24 mouse cellular contexts compared by ENCODE assay signal in genomic region chr1:152841057-152841456, GRCm38 (mm10).
"Had no signal": no experiment of that assay in that cellular context is flagged by ENCODE, and none has a peak within 500 bp of the region (broad histone marks: within the 10 kb centered on the region; RNA-seq: fewer than 3 reads in every experiment).

No protein-coding gene starts in this region.

- H3K9ac ChIP-seq: heart, embryonic 12.5 days; hindbrain, embryonic 13.5 days; hindbrain, embryonic 15.5 days; limb, embryonic 13.5 days; limb, embryonic 15.5 days; liver, embryonic 12.5 days; liver, embryonic 14.5 days had no signal

- H3K4me3 ChIP-seq: gastrocnemius, adult 2 months; heart, embryonic 10.5 days; heart, embryonic 12.5 days; hindbrain, embryonic 13.5 days; hindbrain, embryonic 15.5 days; limb, embryonic 13.5 days; limb, embryonic 15.5 days; liver, embryonic 12.5 days had no signal

- H3K4me1 ChIP-seq: heart, embryonic 10.5 days; hindbrain, embryonic 13.5 days; hindbrain, embryonic 15.5 days; limb, embryonic 15.5 days; liver, embryonic 12.5 days had no signal

- H3K27me3 ChIP-seq: heart, embryonic 12.5 days; hindbrain, embryonic 13.5 days; hindbrain, embryonic 15.5 days; limb, embryonic 13.5 days; limb, embryonic 15.5 days; liver, embryonic 12.5 days had no signal

- ATAC-seq: hindbrain, postnatal 0 days; intestine, postnatal 0 days; liver, embryonic 12.5 days had no signal

- H3K9me3 ChIP-seq: heart, embryonic 10.5 days; heart, embryonic 12.5 days; hindbrain, embryonic 13.5 days; hindbrain, embryonic 15.5 days; limb, embryonic 13.5 days; limb, embryonic 15.5 days; liver, embryonic 12.5 days had no signal

- DNase-seq: gastrocnemius, adult 2 months; gastrocnemius, postnatal 10 days; gastrocnemius, postnatal 25 days; heart, adult 18-20 months; heart, postnatal 10 days; heart, postnatal 4 days; kidney, adult 18-20 months; kidney, adult 8-10 months; kidney, postnatal 10 days; kidney, postnatal 25 days; kidney, postnatal 4 days; layer of hippocampus, adult 9-11 months; layer of hippocampus, postnatal 36 days; left cerebral cortex, postnatal 4 days had no signal

- H3K4me2 ChIP-seq: heart, embryonic 12.5 days; hindbrain, embryonic 13.5 days; hindbrain, embryonic 15.5 days; limb, embryonic 13.5 days; limb, embryonic 15.5 days; liver, embryonic 12.5 days had no signal

- H3K27ac ChIP-seq: gastrocnemius, adult 2 months; heart, embryonic 10.5 days; hindbrain, embryonic 13.5 days; hindbrain, embryonic 15.5 days; hindbrain, postnatal 0 days; limb, embryonic 13.5 days; limb, embryonic 15.5 days; liver, embryonic 12.5 days; liver, embryonic 14.5 days had no signal
